Mouse (Mus musculus): ENCODE results near the gene 2310046K23Rik.
"Not testable (repeated sequence)": the region's sequence is repeated elsewhere in the genome, so short reads cannot be mapped to it uniquely, and the experiment has no call there.

The 2310046K23Rik gene

GRCm38 (mm10) chr3:92534411-92534810 is at the start of gene 2310046K23Rik:
Gene 2310046K23Rik (minus strand): TSS chr3:92534511.
- no peak for DNase-seq (ENCODE audit: low read depth, low spot score)

GRCm38 (mm10) chr3:92583164-92583826 is 49.0 kb upstream of the 2310046K23Rik start:
- no peak for DNase-seq (ENCODE audit: low read depth, low spot score)

- DNase-seq (ENCODE audit: low read depth, low spot score), result no peak
Observed at GRCm38 (mm10) chr3:92579508-92579907, 45.2 kb upstream of the 2310046K23Rik start.

- DNase-seq (ENCODE audit: low read depth, low spot score), result no peak
Observed at GRCm38 (mm10) chr3:92578652-92579413, 44.5 kb upstream of the 2310046K23Rik start.

GRCm38 (mm10) chr3:92573449-92574041 is 39.2 kb upstream of the 2310046K23Rik start, which contains the start of gene Ivl:
Gene Ivl (minus strand): TSS chr3:92573735.
- DNase-seq (ENCODE audit: low read depth, low spot score), result no peak

- DNase-seq (ENCODE audit: low read depth, low spot score), result no peak
Observed at GRCm38 (mm10) chr3:92572514-92573155, 38.3 kb upstream of the 2310046K23Rik start.

GRCm38 (mm10) chr3:92568752-92569151 is 34.4 kb upstream of the 2310046K23Rik start:
- no peak for DNase-seq (ENCODE audit: low read depth, low spot score)

- DNase-seq (ENCODE audit: low read depth, low spot score), result no peak
Observed at GRCm38 (mm10) chr3:92565418-92565817, 31.1 kb upstream of the 2310046K23Rik start.

DNA sequence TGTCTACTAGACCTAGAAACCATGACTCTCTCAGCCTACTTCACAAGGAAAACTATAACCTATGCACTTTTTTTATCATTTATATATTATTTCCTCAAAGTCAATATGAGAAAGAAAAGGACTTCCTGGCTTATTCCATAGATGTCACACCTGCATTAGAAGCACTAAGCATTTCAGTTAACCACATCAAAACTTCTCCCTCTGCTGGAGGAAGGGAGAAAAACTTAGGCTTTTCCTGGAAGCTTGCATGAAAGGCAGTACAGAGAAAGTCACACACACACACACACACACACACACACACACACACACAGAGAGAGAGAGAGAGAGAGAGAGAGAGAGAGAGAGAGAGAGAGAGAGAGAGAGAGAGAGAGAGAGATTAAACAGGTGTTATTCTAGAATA is 22.0 kb downstream of the 2310046K23Rik start:
- no peak for DNase-seq (ENCODE audit: low read depth, low spot score)

GRCm38 (mm10) chr3:92510786-92511185 is 23.5 kb downstream of the 2310046K23Rik start:
- DNase-seq (ENCODE audit: low read depth, low spot score), result no peak

- no peak for DNase-seq (ENCODE audit: low read depth, low spot score)
Observed at GRCm38 (mm10) chr3:92508185-92508584, 26.1 kb downstream of the 2310046K23Rik start.

- no peak for DNase-seq (ENCODE audit: low read depth, low spot score)
Observed at GRCm38 (mm10) chr3:92503528-92503927, 30.8 kb downstream of the 2310046K23Rik start.

GRCm38 (mm10) chr3:92500393-92500792 is 33.9 kb downstream of the 2310046K23Rik start, which contains the start of gene Sprr4:
Gene Sprr4 (minus strand): TSS chr3:92500493.
- DNase-seq (ENCODE audit: low read depth, low spot score), result no peak

DNA sequence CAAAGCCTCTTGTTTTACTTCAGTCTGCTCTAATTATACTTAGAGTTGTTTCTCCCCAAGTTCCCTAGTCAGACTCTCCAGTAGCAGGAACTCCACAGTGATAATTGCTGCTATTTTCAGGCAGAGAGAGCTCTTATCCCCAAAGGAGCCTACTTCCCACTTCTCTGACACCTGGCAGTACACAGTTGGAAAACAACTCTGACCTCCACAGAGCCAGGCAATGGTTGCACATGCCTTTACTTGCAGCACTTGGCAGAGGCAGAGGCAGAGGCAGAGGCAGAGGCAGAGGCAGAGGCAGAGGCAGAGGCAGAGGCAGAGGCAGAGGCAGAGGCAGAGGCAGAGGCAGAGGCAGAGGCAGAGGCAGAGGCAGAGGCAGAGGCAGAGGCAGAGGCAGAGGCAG is 44.0 kb downstream of the 2310046K23Rik start:
- not testable (repeated sequence) for DNase-seq (ENCODE audit: low read depth, low spot score)

DNA sequence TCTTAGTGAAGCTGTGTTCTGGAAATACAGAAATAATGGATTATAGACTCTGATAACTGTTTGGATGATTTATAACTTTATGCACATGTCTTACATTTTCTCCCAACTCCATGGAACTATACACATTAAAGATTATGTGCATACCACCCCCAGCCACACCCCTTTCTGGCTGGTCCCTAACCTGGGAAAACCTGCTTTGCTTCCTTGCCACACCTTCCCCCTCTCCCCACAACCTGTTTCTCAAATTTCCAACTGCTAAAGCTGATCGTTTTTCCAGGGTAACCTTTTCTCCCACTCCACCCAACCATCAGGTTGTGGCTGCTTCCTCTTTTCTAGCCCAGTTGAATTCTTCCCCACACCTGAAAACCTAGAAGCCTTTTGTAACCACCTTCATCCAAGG is 48.0 kb downstream of the 2310046K23Rik start:
- no peak for DNase-seq (ENCODE audit: low read depth, low spot score)

- no peak for DNase-seq (ENCODE audit: low read depth, low spot score)
Observed at GRCm38 (mm10) chr3:92485863-92486262, 48.4 kb downstream of the 2310046K23Rik start, which contains the start of gene Sprr1a. Gene Sprr1a (minus strand): TSS chr3:92485895.
